Mouse (Mus musculus) natural killer cell, adult 2 months (primary cell): ENCODE results near the gene Trrap.
A peak's percentile ranks its signal among the peaks of the same experiment; 100 is the strongest.

ENCODE experiments used
- DNase-seq, 2 experiments: peaks; one replicate each; pipeline ENCODE4 v3.0.0; 2022; ENCODE audit warnings: low spot score in 2 of 2

Trrap gene

DNA sequence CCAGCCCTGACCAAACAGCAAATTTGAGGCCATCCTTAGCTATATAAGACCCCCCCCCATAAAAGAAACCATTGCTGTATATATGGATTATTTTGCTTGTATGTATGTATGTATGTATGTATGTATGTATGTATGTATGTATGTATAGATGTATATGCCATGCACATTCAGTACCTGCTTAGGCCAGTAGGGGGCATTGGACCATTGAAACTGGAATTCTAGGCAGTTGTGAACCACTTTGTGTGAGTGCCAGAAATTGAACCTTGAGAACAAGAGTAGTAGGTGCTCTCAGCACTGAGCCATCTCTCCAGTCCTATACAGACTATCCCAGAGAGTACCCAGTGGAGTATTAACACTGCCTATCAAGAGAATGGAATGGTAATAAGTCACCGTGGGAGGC, 104.2 kb downstream of the Trrap start:
- DNase-seq, result no peak

DNA sequence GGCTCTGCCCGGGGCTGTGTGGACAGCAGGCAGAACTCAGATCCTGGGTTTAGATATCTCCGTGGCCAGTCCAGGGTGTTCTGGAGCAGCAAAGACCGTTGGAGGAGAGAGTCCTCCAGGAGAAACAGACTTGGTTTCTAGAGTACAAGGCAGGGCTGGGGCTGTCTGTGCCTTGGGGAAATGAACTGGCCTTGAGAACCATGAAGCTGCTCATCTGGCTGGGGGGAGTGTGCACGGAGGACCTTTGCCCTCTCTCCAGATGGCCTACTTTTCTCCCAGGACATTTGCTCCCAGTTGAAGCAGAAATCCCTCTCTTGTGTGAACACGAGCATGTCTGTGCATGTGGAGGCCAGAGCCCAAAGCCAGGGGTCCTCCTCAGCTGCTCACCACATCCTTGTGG, 104.8 kb downstream of the Trrap start:
- DNase-seq, result no peak

DNA sequence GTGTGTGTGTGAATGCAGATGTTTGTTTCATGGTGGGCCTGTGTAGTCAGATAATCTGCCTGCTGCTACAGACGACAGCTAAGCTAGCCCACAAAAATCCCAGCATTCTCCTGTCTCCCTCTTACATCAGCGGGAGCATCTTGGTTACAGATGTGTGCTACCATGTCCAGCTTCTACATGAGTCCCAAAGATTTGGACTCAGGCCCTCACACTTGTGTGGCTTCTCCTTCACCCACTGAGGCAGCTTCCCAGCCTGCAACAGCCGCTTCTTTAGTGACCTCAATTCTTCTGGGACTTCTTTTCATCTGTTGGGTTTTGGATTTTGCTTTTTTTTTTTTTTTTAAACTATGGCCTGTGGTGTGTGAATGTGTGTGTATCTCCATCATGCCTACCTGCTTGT, 105.3 kb downstream of the Trrap start:
- DNase-seq, result no peak

DNA sequence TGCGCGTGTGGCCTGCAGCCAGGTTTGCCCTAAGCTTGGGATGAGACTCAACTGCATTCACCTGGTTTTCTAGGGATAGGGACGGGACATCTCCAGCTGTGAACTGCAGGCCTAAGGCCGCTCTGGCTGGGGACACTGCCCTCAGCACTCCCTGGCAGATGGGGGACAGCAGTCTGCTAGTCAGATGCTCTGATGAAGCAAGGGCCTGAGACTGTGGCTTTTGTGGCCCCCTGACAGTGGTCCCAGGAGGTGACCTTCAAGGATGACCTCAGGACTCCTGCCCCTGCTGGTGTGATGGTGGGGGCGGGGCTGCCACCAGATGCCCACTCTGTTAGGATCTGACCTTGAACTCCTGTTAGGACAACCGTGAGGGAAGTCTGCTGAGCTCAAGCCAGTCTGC, 107.7 kb downstream of the Trrap start:
- DNase-seq, result no peak

DNA sequence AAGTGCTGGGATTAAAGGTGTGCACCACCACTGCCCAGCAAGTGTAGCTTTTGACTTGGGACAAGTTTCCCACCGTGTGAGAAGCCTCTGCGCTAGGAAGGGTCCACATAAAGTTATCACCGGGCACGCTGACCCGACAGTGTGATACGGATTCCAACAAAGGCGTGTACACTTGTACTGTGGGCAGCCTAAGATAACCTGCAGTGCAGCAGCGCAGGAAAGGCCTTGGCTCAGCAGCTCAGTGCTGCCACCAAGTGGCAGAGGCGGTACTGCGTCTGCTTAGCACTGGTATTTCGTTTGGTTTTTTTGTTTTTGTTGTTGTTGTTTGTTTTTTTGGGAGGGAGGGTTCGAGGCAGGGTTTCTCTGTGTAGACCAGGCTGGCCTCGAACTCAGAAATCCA, 108.4 kb downstream of the Trrap start:
- peak; percentile 35 to 46 for DNase-seq

DNA sequence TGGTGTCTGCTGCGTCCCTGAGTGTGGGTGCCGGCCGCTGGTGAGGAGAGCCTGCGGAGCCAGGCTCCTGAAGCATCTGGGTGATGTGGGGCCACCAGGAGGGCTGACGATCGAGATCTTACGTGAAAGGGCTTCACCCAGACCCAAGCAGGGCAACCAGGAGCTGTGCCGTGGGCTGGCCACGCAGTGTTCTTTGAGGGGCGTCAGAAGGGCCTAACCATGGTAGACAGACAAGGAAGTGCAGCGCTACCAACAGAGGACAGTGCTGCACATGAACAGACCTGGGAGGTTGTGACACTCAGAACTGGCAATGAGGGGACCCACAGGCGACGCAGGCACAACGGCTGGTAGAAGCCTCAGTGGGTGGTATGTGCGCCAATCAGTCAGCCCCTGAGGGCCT, 109.5 kb downstream of the Trrap start:
- no peak for DNase-seq

DNA sequence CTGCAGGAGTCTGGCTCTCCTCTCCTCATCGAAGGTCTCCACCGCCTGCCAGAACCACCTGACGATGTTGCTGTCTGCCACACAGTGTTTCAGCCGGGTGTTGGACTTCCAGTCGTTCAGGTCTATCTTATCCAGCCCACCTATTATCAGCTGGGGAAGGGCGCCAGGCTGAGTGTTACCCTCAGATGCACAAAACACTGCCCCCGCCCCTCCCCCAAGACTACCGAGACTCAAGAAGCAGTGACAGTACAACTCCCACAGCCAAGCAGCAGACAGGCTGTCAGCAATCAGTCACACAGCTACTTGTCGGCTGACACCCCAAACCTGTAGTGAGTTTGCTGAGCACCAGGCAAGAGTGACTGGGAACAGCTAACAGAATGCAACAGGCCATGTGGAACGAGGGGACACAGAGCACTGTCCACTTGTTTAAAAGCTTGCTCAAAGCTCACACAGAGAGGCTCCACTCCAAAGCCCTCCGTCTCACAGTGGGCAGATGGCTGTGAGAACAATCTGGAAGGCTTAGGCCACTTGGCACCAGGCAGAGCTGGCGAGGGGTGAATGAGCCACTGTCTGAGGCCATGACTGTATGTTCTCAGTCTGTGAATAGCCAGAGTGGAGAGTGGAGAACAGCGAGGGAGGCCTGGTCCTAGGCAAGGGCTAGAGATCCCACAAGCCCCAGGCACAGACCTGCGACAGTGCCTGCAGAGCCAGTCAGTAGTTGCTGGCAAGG, 114.3 kb downstream of the Trrap start:
- no peak for DNase-seq

DNA sequence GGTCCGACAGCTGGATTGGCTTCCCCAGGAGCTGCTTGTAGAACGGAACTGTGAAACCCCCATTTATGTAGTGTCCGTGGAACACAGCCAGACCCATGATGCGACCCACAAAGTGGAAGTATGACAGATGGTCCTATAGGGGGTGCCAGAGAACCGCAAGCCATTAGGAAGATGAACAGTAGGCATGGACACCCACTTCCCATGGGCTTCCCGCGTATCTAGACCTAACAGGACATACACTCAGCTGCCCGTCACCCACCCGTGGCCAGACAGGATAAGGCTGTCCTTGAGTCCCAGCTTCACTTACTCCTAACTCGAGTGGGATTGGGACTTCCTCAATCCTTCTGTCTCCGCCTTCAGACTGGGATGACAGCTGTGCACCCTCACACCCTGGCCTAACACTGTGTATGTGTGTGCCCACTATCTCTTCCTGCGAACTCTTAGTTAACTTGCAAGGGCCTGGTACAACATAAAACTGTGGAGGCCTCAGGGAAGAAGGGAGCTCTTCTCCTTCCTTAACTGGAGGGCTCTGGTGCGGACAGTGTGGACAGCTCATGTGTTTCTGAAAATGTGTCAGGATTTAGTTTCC, 117.2 kb downstream of the Trrap start:
- DNase-seq, result no peak

DNA sequence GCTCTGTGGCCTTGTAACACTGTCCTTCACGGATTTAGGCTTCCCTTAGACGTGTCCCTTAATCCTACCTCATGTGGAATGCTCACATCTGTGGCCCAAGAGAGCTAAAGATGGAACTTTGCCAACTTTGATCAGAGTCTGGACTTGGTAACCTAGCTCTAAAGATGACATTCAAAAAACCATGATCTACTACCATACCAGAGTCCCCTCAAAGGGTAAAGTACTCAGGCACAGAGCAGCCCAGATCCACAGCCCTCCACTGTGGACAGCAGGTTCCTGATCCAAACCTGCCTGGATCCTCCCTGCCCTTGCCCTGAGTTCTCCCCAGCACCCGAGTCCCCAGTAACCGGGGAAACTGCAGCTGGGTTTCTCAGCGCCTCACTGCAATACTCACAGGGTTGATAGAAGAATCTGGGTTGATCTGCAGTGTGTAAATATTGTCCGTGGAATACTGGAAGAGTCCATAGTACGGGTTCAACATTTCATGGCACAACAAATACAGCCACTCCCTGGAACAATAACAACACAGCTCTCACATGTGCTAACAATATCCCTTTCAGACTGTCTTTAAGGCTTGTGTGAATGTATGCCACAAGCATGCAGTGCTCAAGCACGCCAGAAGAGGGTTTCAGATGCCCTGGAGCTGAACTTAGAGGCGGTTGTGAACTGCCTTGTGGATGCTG, 118.6 kb downstream of the Trrap start:
- no peak for DNase-seq

DNA sequence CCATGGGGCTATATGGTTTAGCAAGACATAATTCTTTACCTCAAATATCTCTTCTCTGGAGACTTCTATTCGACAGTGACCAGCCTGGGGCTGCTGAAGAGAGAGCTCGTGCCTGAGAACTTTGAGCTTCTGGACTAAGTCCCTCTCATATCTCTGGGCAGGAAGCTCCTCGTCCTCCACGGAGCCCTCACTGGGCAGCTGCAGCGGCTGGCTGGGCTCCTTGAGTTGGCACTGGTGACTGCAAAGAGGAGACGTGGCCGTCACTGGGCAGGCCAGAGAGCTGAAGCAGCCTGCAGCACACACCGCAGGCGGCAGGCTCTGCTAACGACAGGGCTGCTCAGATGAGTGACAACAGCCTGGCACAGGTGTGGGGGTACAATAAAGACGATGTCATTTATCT, 123.7 kb downstream of the Trrap start:
- DNase-seq, result no peak

DNA sequence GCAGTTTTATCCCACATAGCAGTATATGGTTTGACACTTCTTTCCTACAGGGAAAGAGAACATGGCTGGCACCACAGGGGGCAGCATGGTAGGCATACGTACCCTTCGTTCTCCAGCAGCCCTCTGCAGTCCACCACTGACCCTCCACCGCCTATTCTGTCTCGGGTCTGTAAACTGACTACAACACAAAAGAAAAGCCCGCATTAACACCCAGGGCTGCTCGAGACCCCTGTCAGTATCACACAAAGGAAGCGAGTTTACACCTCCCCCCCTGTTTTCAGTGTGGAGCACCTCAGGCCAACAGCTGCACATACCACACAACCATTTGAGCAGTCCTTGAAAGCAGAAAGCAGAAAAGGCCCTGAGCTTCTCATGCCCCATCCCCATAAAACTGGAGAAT, 130.3 kb downstream of the Trrap start:
- no peak for DNase-seq

DNA sequence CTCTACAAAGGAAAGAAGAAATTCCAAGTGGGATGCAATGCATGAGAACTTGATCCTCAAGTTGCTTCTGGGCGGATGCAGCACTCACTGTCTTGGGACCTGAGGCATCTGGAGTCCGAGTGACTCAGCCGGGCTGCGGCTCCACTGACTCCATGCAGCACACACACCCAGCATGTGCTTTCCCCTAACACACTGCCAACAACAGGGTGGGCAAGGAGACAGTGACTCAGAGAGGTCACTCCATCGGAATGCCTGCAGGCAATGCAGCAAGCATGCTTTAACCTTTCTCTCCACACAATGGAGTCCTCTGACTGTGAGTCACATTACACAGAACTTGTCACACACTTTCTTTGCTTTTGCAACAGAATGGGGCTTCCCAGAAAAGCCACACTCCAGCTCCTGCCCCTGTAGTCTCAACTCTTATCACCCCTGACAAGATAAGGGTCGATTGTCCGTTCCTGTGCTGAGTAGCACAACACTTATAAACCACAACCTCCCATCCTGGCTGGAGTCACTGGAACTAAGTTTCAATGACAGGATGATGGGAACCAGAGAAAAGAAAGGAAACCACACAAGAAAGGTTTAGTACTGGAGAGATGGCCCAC, 131.0 kb downstream of the Trrap start:
- DNase-seq, result no peak

DNA sequence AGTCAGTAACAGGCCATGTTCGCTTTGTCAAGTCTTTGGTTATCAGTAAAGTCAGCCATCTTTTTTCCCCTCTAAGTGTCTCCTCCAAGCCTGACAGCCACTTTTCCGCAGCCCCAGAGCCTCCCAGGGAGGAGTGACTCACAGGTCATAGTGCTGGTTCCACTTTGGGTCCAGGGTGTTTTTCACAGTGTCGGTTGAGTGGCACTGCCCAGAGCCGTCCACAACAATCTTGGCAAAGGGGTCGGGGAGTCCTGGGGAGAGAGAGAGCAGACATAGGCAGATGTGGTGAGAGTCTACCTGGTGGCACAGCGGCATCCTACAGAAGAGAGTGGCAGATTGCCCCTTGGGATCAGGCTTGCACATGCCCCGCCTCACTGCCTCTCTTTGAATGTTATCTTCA, 133.5 kb downstream of the Trrap start:
- no peak for DNase-seq

DNA sequence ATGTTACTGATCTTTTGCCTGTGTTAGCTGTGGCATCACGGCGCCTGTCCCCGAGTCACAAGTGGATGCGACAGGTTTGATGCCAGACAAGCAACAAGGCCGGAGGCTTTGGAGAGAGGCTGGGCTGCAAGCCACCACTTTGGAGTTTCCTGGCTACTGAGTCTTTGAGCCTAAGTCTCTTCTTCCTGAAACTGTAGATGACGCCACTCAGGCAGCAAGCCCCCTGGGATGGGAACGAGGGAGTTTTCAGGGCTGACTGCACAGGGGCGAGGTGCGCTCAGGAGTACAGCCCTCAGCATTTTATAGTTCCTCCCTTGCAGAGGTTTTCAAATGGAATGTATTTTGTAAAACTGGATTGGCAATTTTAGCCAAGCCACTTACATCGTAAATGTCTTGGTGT, 134.3 kb downstream of the Trrap start:
- no peak for DNase-seq

DNA sequence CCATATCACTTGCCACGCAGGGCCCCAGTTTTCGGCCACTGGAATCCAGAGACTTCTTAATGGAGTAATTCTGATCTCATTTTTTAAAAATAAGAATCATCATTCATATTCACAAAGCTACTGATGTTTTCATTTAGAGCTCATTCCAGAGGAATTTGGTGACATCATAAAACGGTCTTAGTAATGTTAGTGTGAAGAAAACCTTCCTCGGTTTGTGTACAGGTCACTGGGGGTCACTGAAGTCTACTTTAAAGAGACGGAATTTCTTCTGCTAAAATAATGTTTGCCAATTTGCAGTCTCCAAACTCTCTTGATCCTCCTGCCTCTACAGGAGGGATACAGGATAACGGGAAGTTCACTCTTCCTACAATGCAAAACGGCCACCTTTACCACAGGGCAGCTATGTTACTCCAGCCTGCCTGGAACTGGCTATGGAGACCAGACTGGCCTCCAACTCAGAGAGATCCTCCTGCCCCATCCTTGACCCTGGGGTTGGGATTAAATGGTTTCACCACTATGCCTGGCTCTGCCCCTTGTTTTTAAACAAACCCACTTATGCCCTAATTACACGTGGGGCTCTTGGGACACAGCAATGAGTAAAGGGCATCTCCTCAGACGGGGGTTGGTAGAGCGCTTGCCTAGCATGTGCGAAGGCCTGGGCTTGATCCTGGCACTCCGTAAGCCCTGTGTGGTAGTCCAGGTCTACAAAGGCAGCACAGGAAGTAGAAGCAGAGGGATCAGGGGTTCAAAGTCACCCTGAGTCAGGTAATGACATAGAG, 137.0 kb downstream of the Trrap start:
- DNase-seq, result no peak

DNA sequence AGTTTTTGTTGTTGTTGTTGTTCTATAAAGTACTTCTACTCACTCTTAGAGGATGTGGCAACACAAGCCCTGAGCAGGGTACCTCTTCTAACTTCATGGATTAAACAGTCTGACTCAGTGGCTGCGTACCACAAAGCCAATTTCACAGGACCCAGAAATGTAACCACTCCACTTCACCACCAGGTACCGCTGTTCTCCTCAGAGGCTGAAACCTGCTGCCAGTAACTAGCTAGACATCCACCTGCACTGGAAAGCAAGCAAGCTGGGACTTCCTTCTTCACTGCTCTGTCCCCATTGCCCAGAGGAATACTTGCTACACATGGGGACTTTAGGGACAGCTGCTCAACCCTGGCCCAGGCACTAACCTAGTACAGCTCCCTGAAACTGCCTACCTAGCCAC, 140.1 kb downstream of the Trrap start:
- no peak for DNase-seq
